Mouse (Mus musculus) neural tube, embryonic 12.5 days (tissue): Measurements from ENCODE around the gene Hormad2. TPM values are rescaled to one million over a fixed set of nuclear protein-coding genes. Genes with fewer than 3 reads are reported as not detected.

ENCODE experiments used
- ATAC-seq: fragments of 200-750 bp; cut with Nextera tagmentation; 2 replicates; pipeline ENCODE4 v1.8.0; 2017; ENCODE audit warnings: low read depth, mild to moderate bottlenecking, moderate TSS enrichment, moderate library complexity; ENCODE audit not compliant: low FRiP score
- H3K27ac ChIP-seq: fragments of 300-500 bp; sonication (generic); 2 replicates; pipeline ENCODE4 v1.5.1; 2016
- H3K27me3 ChIP-seq: fragments of 300-500 bp; sonication (generic); replicated peaks from 2 replicates; pipeline ENCODE4 v1.6.1; 2016; ENCODE audit warnings: mild to moderate bottlenecking
- H3K36me3 ChIP-seq: fragments of 300-500 bp; sonication (generic); 2 replicates; pipeline ENCODE4 v1.6.1; 2016; ENCODE audit warnings: mild to moderate bottlenecking
- H3K4me1 ChIP-seq: fragments of 300-500 bp; sonication (generic); 2 replicates; pipeline ENCODE4 v1.6.1; 2016
- H3K4me2 ChIP-seq: fragments of 300-500 bp; sonication (generic); replicated peaks from 2 replicates; pipeline ENCODE4 v1.6.1; 2016; ENCODE audit warnings: mild to moderate bottlenecking
- H3K4me3 ChIP-seq: fragments of 300-500 bp; sonication (generic); 2 replicates; pipeline ENCODE4 v1.5.1; 2016
- H3K9ac ChIP-seq: fragments of 300-500 bp; sonication (generic); 2 replicates; pipeline ENCODE4 v1.6.1; 2016; ENCODE audit warnings: mild to moderate bottlenecking
- H3K9me3 ChIP-seq: fragments of 300-500 bp; sonication (generic); 2 replicates; pipeline ENCODE4 v1.6.1; 2016; ENCODE audit warnings: mild to moderate bottlenecking
- WGBS: fragments of 180-500 bp; shearing (Covaris S2); methylation state at CpG from one replicate; pipeline ENCODE4 v1.1.7; 2016; 5-methylcytosine and 5-hydroxymethylcytosine counted together
- polyA plus RNA-seq: library from polyadenylated mRNA; unstranded; fragments of >200 nt; fragmentation: Nextera tagmentation; extraction: Ambion mirVana; gene quantifications from 2 replicates; pipeline ENCODE4 v1.2.1, GENCODE M21; 2016

Hormad2 gene
- polyA plus RNA-seq, 1 experiment from 2014 or later, result not detected

- ATAC-seq, result no peak
- whole genome bisulfite sequencing, result 65% methylated on average over 2 of the region's 2 CpGs
Observed at GRCm38 (mm10) chr11:4438211-4438610, 2.7 kb downstream of the Hormad2 start.

GRCm38 (mm10) chr11:4437318-4437717 lies 3.6 kb downstream of the Hormad2 start:
- Histone ChIP-seq H3K36me3 (no peaks in the 10 kb centered on the region), H3K27me3 (no peaks in the 10 kb centered on the region), H3K4me1 (peaks cover 4% of the 10 kb centered on the region; the same call in 1 of the 2 replicates), H3K9ac (no peak overlapping the region), H3K27ac (no peak overlapping the region), H3K4me2 (no peak overlapping the region), H3K9me3 (no peaks in the 10 kb centered on the region), H3K4me3 (no peak overlapping the region)
- ATAC-seq, result no peak
- 87% methylated on average over 1 of the region's 1 CpGs for WGBS

More at GRCm38 (mm10) chr11:4438211-4438610, 2.7 kb downstream of the Hormad2 start:
- no peaks in the 10 kb centered on the region for H3K27me3 ChIP-seq
- no peak overlapping the region for H3K4me2 ChIP-seq
- H3K9me3 ChIP-seq, result no peaks in the 10 kb centered on the region
- no peak overlapping the region for H3K9ac ChIP-seq
- peaks cover 4% of the 10 kb centered on the region; the same call in 1 of the 2 replicates for H3K4me1 ChIP-seq
- no peak overlapping the region for H3K27ac ChIP-seq
- no peak overlapping the region for H3K4me3 ChIP-seq
- H3K36me3 ChIP-seq, result no peaks in the 10 kb centered on the region

- Histone ChIP-seq H3K27ac (no peak overlapping the region), H3K4me1 (peaks cover 4% of the 10 kb centered on the region; the same call in 1 of the 2 replicates), H3K9ac (no peak overlapping the region), H3K4me3 (no peak overlapping the region), H3K36me3 (no peaks in the 10 kb centered on the region), H3K9me3 (no peaks in the 10 kb centered on the region), H3K4me2 (no peak overlapping the region), H3K27me3 (no peaks in the 10 kb centered on the region)
- WGBS, result 90% methylated on average over 3 of the region's 3 CpGs
- no peak for ATAC-seq
Observed at GRCm38 (mm10) chr11:4436631-4437030, 4.3 kb downstream of the Hormad2 start.

- Histone ChIP-seq H3K4me1 (no peaks in the 10 kb centered on the region), H3K9ac (no peak overlapping the region), H3K4me2 (no peak overlapping the region), H3K9me3 (no peaks in the 10 kb centered on the region), H3K36me3 (no peaks in the 10 kb centered on the region), H3K27ac (no peak overlapping the region), H3K4me3 (no peak overlapping the region), H3K27me3 (no peaks in the 10 kb centered on the region)
- ATAC-seq, result no peak
- 71% methylated on average over 4 of the region's 4 CpGs for WGBS
Observed at GRCm38 (mm10) chr11:4434461-4434860, 6.4 kb downstream of the Hormad2 start.

- H3K4me3 ChIP-seq, result no peak overlapping the region
- WGBS, result 91% methylated on average over 8 of the region's 8 CpGs
- H3K9me3 ChIP-seq, result no peaks in the 10 kb centered on the region
- no peak overlapping the region for H3K9ac ChIP-seq
- no peak overlapping the region for H3K4me2 ChIP-seq
- ATAC-seq, result no peak
- H3K27me3 ChIP-seq, result no peaks in the 10 kb centered on the region
- no peak overlapping the region for H3K27ac ChIP-seq
- no peaks in the 10 kb centered on the region for H3K4me1 ChIP-seq
- no peaks in the 10 kb centered on the region for H3K36me3 ChIP-seq
Observed at GRCm38 (mm10) chr11:4423818-4424217, 17.1 kb downstream of the Hormad2 start.

GRCm38 (mm10) chr11:4422494-4423425 lies 18.1 kb downstream of the Hormad2 start:
- Histone ChIP-seq H3K9ac (no peak overlapping the region), H3K4me1 (no peaks in the 10 kb centered on the region), H3K9me3 (no peaks in the 10 kb centered on the region), H3K27ac (no peak overlapping the region), H3K4me2 (no peak overlapping the region), H3K4me3 (no peak overlapping the region), H3K36me3 (no peaks in the 10 kb centered on the region), H3K27me3 (no peaks in the 10 kb centered on the region)
- no peak for ATAC-seq
- 83% methylated on average over 16 of the region's 16 CpGs for WGBS

- no peaks in the 10 kb centered on the region for H3K9me3 ChIP-seq
- H3K9ac ChIP-seq, result no peak overlapping the region
- no peaks in the 10 kb centered on the region for H3K4me1 ChIP-seq
- no peaks in the 10 kb centered on the region for H3K36me3 ChIP-seq
- 46% methylated on average over 6 of the region's 6 CpGs for WGBS
- H3K27me3 ChIP-seq, result no peaks in the 10 kb centered on the region
- no peak overlapping the region for H3K4me2 ChIP-seq
- no peak for ATAC-seq
- H3K4me3 ChIP-seq, result no peak overlapping the region
- H3K27ac ChIP-seq, result no peak overlapping the region
Observed at GRCm38 (mm10) chr11:4421933-4422488, 18.9 kb downstream of the Hormad2 start.

- H3K4me1 ChIP-seq, result no peaks in the 10 kb centered on the region
- H3K27me3 ChIP-seq, result no peaks in the 10 kb centered on the region
- no peaks in the 10 kb centered on the region for H3K36me3 ChIP-seq
- no peaks in the 10 kb centered on the region for H3K9me3 ChIP-seq
- no peak for ATAC-seq
- 80% methylated on average over 3 of the region's 3 CpGs for WGBS
- no peak overlapping the region for H3K4me2 ChIP-seq
- no peak overlapping the region for H3K4me3 ChIP-seq
- no peak overlapping the region for H3K27ac ChIP-seq
- no peak overlapping the region for H3K9ac ChIP-seq
Observed at GRCm38 (mm10) chr11:4417986-4418385, 22.9 kb downstream of the Hormad2 start.

- no peak overlapping the region for H3K27ac ChIP-seq
- H3K9me3 ChIP-seq, result no peaks in the 10 kb centered on the region
- H3K36me3 ChIP-seq, result no peaks in the 10 kb centered on the region
- 92% methylated on average over 4 of the region's 4 CpGs for WGBS
- H3K4me2 ChIP-seq, result no peak overlapping the region
- no peaks in the 10 kb centered on the region for H3K4me1 ChIP-seq
- H3K9ac ChIP-seq, result no peak overlapping the region
- no peak overlapping the region for H3K4me3 ChIP-seq
- H3K27me3 ChIP-seq, result no peaks in the 10 kb centered on the region
- no peak for ATAC-seq
Observed at GRCm38 (mm10) chr11:4412294-4412693, 28.6 kb downstream of the Hormad2 start.

- H3K4me1 ChIP-seq, result no peaks in the 10 kb centered on the region
- H3K9me3 ChIP-seq, result no peaks in the 10 kb centered on the region
- no peak overlapping the region for H3K9ac ChIP-seq
- H3K27me3 ChIP-seq, result no peaks in the 10 kb centered on the region
- WGBS, result 52% methylated on average over 4 of the region's 4 CpGs
- H3K36me3 ChIP-seq, result no peaks in the 10 kb centered on the region
- no peak overlapping the region for H3K4me2 ChIP-seq
- ATAC-seq, result no peak
- H3K27ac ChIP-seq, result no peak overlapping the region
- H3K4me3 ChIP-seq, result no peak overlapping the region
Observed at GRCm38 (mm10) chr11:4404277-4404676, 36.6 kb downstream of the Hormad2 start.

GRCm38 (mm10) chr11:4403381-4403780 lies 37.5 kb downstream of the Hormad2 start:
- Histone ChIP-seq H3K4me2 (no peak overlapping the region), H3K27ac (no peak overlapping the region), H3K27me3 (no peaks in the 10 kb centered on the region), H3K36me3 (no peaks in the 10 kb centered on the region), H3K4me3 (no peak overlapping the region), H3K9ac (no peak overlapping the region), H3K4me1 (no peaks in the 10 kb centered on the region), H3K9me3 (no peaks in the 10 kb centered on the region)
- WGBS, result 86% methylated on average over 7 of the region's 7 CpGs
- no peak for ATAC-seq

- H3K4me2 ChIP-seq, result no peak overlapping the region
- no peaks in the 10 kb centered on the region for H3K27me3 ChIP-seq
- H3K4me3 ChIP-seq, result no peak overlapping the region
- no peak for ATAC-seq
- H3K4me1 ChIP-seq, result no peaks in the 10 kb centered on the region
- H3K9ac ChIP-seq, result no peak overlapping the region
- no peaks in the 10 kb centered on the region for H3K36me3 ChIP-seq
- no peaks in the 10 kb centered on the region for H3K9me3 ChIP-seq
- no peak overlapping the region for H3K27ac ChIP-seq
- WGBS, result 75% methylated on average over 5 of the region's 5 CpGs
Observed at GRCm38 (mm10) chr11:4401251-4401650, 39.7 kb downstream of the Hormad2 start.
